Mouse (Mus musculus) cerebellum, adult 2 months (tissue): ENCODE results near the gene Hebp1.

Experiments
- CTCF ChIP-seq: fragments of 200-500 bp; IDR thresholded peaks from 2 replicates; pipeline ENCODE4 v1.5.1; 2011; ENCODE audit warnings: low read depth, mild to moderate bottlenecking, control low read depth, low read length, moderate library complexity, borderline replicate concordance; ENCODE audit not compliant: insufficient read depth
- POLR2A ChIP-seq: fragments of 200-500 bp; IDR thresholded peaks from 2 replicates; pipeline ENCODE4 v1.6.1; 2011; ENCODE audit warnings: low read length, control low read depth, borderline replicate concordance; ENCODE audit not compliant: insufficient read depth

- TF ChIP-seq POLR2A (no peak), CTCF (no peak)
Measured at GRCm38 (mm10) chr6:135238211-135238610, 40.4 kb upstream of the Hebp1 start.
